Mouse (Mus musculus): Measurements from ENCODE around the gene Ncl.

The Ncl gene

GRCm38 (mm10) chr1:86358906-86359797 is at the start of gene Ncl:
TSS of gene Ncl (minus strand) at chr1:86359400.
- DNase-seq: peak; percentile 98 to 99

GRCm38 (mm10) chr1:86408515-86408914 is 49.3 kb upstream of the Ncl start:
- DNase-seq: no peak

DNA sequence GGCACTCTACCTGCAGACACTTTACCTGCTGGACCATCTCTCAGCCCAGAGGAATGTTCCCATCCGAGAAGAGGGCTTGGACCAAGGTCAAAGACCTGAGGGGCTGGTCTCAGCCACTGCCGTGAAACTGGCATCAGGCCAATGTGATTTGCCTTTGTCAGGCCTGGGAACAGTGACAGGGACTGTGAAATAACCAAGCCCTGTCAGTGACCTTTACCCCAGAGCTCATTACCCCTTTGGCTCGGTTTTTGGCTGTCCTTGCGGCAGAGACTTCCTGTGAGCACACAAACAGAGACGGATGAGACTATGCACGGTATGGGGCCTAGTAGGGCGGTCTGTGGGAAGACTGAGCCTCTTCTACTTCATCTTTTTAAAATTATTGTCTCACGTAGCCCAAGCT is 47.7 kb upstream of the Ncl start:
- DNase-seq: peak; percentile 31 to 40

DNA sequence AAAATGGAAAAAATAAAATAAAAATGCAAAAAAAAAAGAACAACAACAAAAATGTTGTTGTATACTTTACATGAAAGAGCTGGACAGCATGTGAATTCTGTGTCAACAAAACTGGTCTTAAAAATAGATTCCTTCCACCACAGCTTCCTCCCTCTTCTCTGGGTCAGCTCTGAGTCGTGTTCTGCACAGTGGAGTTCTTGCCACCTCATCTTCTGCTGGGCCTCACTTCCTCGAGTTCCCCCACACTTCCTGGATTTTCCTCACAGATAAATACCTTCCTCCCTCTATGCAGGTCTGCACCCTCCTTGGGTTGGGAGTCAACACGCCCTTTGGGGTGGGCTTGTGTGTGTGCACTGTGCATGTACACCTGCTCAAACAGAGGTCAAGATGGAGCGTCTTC is 47.1 kb upstream of the Ncl start:
- DNase-seq: no peak

GRCm38 (mm10) chr1:86404834-86405233 is 45.6 kb upstream of the Ncl start:
- peak in 1 of 2 experiments; percentile 14 for DNase-seq

DNA sequence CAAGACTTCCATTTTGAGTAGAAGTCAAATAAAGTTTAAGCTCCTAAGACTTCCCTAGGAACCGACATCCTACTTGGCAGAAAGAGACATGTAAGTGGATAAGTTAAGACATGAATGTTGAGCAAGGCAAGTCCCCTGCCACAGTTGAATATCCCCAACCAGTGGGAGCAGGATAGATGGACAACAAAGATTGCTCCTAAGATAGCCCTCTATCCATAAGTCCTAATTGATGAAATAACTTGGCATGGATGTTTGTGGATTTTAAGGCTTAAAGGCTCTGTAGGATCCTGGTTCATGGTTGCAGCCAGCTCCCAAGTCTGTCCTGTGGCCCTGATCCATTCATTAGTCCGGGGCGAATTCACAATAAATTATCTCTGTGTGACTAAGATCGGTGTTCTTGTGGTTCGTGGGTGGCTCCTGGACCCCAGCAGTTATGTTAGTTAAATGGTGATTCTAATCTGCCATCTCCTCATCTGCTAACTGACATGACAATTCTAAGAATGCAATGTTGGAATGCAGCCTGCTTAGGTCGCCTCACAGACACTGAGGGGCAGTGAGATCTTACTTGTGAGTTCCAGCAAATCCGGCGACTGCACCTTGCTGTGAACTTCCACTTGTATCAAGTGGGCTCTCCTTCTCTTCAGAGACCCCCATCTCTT is 41.0 kb upstream of the Ncl start:
- DNase-seq: no peak

- DNase-seq: no peak
These were observed 40.1 kb upstream of the Ncl start for GRCm38 (mm10) chr1:86399322-86399721.

DNA sequence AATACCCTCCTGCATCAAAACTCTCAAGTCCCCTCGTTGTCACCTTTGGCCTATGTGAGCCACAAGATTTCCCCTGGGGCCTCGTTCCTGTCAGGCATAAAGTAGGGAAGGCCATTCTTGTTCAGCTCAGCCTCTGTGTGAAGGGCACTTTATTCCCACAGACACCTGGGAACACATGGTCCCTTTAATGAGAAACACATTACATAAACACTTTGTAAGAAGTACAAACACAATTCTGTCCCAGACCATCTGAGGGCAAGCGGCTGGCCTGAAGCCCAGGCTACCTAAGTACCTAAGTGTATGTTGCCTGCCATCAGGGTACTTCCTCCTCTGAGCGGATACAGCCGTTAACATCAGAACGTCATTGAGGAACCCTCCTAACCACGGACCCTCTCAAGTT is 39.0 kb upstream of the Ncl start:
- DNase-seq: no peak

DNA sequence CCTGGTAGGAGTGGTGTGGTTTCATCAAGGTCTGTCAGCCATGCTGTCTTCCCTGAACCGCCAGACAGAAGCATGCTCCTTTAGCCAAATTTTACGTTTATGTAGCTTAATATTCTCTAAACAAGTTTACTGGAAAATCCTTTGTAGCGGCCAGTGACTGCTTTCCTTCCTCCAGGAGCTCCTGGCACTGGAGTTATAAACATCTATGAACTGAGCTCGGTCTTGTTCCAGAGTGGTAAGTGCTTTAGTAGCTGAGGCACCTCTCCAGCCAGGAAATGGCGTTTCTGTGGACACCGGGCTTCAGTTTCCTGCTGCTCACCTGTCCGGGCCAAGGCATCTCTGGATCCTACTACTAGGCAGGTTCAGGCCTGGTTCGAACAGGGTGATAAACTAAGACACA is 38.4 kb upstream of the Ncl start:
- no peak for DNase-seq

GRCm38 (mm10) chr1:86395897-86396296 is 36.7 kb upstream of the Ncl start:
- DNase-seq: no peak

GRCm38 (mm10) chr1:86394246-86394645 is 35.0 kb upstream of the Ncl start:
- no peak for DNase-seq

- no peak for DNase-seq
These were observed 34.0 kb upstream of the Ncl start for GRCm38 (mm10) chr1:86393219-86393618.

DNA sequence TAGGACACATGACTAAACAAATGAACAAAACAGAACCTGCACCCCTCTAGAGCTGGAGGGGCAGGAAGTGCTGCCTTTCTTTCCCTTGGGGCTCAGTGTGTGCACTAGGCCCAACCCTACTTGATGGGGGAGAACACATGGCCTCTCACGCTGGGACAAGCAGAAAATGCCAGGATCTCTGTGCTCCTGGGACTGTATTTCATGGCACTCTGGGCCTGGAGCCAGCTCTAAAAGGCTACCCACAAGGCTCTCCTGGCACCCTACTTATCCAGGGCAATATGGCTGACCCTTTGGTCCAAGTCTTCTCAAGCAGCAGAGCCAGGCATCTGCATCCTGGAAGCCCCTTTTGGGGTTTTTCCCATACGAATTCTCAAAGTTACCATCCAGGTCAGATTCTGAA is 32.2 kb upstream of the Ncl start:
- no peak for DNase-seq

GRCm38 (mm10) chr1:86389230-86389629 is 30.0 kb upstream of the Ncl start:
- peak; percentile 11 to 67 for DNase-seq

DNA sequence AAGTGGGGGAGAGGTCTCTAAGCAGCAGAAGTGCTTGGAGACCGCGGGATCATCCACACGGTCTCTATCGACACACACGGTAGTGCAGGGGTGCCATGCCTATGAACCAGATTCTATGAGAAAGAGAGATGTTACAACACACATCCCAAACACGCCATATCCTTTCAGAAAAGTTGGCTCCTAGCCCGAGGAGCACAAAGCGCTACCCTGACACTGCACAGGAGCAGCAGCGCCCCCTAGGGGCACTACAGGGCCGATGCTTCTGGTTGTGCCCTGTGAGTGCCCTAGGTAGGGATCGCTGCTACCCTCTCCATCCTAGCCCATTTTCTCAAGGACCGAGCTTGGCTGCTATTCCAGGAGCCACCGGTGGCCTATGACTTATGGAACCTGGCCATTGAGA is 21.8 kb upstream of the Ncl start:
- peak in 1 of 2 experiments; percentile 23 for DNase-seq

- DNase-seq: no peak
These were observed 20.0 kb upstream of the Ncl start for GRCm38 (mm10) chr1:86379161-86379569.

GRCm38 (mm10) chr1:86378662-86379061 is 19.5 kb upstream of the Ncl start:
- no peak for DNase-seq

DNA sequence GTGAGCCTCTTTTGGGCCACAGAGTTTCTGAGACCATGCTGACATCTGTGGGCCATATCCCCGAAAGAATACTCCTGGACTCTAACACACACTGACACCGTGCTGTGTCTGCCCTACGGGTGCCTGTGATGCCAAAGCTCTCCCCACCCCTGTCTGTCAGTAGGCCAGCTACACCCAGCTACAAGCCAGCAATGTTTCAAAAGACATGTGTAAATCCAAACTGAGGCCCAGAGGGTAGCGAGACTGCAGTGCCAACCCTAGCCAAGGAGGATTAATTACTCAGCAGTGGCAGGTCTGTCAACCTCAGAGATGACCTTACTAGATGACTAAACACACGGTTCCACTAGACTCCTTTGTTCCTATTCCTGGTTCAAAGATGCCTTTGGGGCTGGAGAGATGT is 17.2 kb upstream of the Ncl start:
- DNase-seq: no peak

DNA sequence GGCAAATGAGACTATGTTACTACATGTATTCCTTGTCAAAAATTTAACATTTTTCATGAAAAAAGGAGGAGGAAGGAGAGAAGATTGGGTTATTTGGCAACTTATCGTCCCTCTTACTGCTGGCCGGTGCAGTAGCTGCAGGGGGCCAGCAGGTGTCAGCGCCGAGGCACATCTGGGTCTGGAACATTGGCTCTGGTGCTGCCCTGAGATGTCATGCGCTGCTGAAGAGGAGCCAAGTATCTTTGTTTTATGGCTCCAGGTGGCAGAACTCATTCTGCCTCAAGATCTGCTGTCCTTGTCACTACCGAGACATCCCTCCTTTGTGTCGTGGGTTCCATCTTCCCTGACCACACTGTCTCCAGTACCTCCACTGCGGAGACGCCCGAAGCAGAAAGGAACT is 12.8 kb upstream of the Ncl start:
- peak in 1 of 2 experiments; percentile 52 for DNase-seq

GRCm38 (mm10) chr1:86368086-86368485 is 8.9 kb upstream of the Ncl start:
- DNase-seq: no peak

- DNase-seq: no peak
These were observed 4.5 kb upstream of the Ncl start for GRCm38 (mm10) chr1:86363671-86364070.

DNA sequence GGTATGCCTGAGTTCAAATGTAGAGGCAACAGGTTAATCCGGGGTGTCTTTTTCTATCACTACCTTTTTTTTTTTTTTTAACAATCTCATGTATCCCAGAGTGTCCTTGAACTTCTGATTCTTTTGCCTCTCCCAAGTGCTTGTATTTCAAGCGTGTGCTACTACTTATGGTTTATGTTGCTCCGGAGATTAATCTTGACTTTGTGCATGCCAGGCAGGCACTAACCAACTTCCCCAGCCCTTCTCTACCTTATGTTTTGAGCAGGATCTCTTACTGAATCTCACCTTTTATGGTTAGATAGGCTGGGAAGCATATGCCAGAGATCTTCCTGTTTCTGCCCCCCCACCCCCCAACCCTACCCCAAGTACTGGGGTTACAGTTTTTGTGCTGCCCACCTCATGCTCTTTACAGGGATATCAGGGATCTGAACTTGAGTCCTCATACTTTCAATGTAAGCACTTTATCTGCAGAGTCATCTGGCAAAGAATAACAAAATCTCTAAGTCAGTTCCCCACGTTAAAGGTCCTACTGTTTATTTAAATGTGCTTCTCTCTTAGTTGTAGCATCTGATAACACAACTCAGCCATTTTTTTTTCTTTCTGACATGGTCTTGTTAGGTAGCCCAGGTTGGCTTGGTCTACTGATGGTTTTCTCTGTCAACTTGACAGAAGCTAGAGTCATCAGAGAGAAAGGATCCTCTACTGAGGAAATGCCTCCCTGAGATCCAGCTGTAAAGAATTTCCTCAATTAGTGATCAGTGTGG is 2.8 kb upstream of the Ncl start:
- DNase-seq: no peak

- DNase-seq: no peak
These were observed 1.2 kb upstream of the Ncl start for GRCm38 (mm10) chr1:86360441-86360840.

GRCm38 (mm10) chr1:86359798-86360179 is 589 bp upstream of the Ncl start:
- DNase-seq: no peak

Measured in kidney, adult 8-10 months (tissue).